Mouse (Mus musculus) kidney, adult 2 months (tissue): ENCODE data around the gene Abcc12.

Experiments
- CTCF ChIP-seq: fragments of 200-500 bp; conservative IDR thresholded peaks from 2 replicates; pipeline ENCODE4 v1.5.1; 2011; ENCODE audit warnings: low read depth, mild to moderate bottlenecking, control low read depth, low read length, moderate library complexity, mixed read lengths; ENCODE audit not compliant: insufficient read depth, insufficient read length
- POLR2A ChIP-seq: fragments of 200-500 bp; IDR thresholded peaks from one replicate; pipeline ENCODE4 v1.6.1; 2011; ENCODE audit warnings: low read depth, low read length, control low read depth

DNA sequence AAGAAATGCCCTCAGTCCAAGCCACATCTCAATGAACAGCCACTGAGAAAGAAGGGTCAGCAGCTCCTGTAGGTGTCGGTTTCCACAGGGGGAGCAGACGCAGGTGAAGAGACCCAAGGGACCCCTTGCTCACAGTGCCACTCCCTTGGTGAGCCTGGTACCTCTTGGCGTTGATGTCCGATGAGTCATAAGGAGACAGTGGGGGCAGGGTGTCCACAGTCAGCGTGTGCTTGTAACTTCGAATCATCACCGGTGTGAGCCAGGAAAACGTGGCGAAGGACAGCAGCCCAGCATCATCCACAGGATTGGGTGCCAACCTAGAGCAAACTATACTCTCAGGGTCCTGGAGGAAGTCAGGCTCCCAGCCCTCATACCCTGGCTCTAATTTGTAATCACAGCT lies 16.8 kb downstream of the Abcc12 start:
- TF ChIP-seq POLR2A (no peak), CTCF (no peak)
